Mouse (Mus musculus): Measurements from ENCODE around the gene Egfem1.
A peak's percentile ranks its signal among the peaks of the same experiment; 100 is the strongest.

The Egfem1 gene

DNA sequence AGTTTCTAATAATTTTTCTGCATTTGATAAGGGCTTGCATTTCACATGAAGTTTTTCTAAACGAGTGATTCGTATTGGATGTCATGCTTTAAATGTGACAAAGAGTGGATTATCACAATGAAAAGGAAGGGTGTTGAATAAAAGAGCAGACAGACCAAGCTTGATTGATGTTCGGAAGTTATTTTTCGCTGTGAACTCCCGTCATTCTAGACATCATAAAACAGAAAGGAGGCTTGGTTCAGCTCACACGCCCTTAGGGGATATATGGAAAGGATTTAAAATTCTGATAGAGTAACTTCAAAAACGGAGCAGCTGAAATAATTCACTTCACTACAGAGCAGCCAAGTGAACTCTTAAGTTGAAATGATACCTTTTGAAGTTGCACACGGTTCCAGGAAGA, 285.1 kb downstream of the Egfem1 start:
- no peak for DNase-seq

GRCm38 (mm10) chr3:29370519-29370918, 288.7 kb downstream of the Egfem1 start:
- DNase-seq, result no peak

GRCm38 (mm10) chr3:29381255-29381654, 299.4 kb downstream of the Egfem1 start:
- DNase-seq, result no peak

GRCm38 (mm10) chr3:29399064-29399463, 317.2 kb downstream of the Egfem1 start:
- no peak for DNase-seq

GRCm38 (mm10) chr3:29421634-29422033, 339.8 kb downstream of the Egfem1 start:
- DNase-seq, result no peak

- no peak for DNase-seq
Observed at GRCm38 (mm10) chr3:29432109-29433091, 350.6 kb downstream of the Egfem1 start.

- DNase-seq, result no peak
Observed at GRCm38 (mm10) chr3:29443024-29443423, 361.2 kb downstream of the Egfem1 start.

GRCm38 (mm10) chr3:29444661-29445060, 362.8 kb downstream of the Egfem1 start:
- DNase-seq, result peak; percentile 55 to 57

DNA sequence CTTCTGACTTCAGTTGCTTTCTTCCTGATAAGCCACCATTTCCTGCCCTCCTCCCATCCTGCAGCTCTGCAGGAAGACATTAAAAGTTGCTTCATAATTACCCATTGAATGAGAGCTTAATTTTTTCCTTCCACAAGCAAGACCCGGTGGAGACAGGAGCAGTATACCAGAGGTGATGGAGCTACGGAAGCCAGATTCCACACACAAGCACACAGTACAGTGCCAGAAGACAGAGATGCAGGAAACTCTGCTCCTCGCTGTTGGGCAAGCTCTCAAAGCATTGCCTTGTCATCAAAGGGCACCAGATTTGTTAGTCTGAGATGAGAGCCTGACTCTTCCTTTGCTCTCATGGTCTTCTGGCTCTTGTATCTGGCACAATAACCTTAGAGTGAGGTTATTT, 364.3 kb downstream of the Egfem1 start:
- peak in 1 of 2 experiments; percentile 22 for DNase-seq

GRCm38 (mm10) chr3:29448829-29449406, 367.1 kb downstream of the Egfem1 start:
- no peak for DNase-seq

- no peak for DNase-seq
Observed at GRCm38 (mm10) chr3:29498211-29498610, 416.4 kb downstream of the Egfem1 start.

DNA sequence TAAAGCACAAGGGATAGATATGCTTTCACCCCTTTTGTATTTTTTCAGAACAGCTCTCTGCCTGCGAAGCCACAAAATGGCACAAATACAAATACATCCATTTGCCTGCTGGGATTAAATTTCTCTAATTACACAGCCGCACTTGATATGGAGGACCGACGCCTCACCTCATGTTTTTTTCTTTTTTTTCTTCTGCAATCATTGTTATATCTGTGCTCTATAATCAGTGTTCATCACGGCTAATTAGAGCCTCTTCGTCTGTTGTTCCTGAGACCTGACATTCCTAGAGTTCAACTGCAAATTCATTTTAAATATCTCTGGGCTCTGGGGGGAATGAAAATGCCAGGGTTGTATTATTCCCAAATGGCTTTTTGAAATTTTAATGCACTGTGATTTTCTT, 417.4 kb downstream of the Egfem1 start:
- DNase-seq, result no peak

- DNase-seq, result no peak
Observed at GRCm38 (mm10) chr3:29525298-29525962, 443.6 kb downstream of the Egfem1 start.

GRCm38 (mm10) chr3:29525963-29526301, 444.1 kb downstream of the Egfem1 start:
- no peak for DNase-seq

DNA sequence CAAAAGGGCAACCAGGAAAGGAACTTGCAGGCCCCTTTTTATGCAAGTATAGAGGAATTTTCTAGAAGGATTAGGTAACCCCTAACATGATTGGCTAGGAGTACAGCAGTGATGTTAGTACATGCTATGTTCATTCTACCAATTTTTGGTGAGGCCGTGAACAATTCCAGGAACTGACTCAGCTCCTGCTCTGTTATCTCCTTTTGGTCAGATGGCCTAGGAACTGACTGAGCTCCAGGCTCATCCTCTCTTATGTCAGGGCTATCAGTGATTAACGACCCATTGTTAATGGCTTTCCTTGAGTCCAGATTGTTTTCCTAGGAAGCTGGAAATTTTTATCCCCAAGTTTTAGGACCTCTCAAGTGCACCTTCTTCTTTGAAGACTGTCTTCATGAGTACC, 457.4 kb downstream of the Egfem1 start:
- peak in 1 of 2 experiments; percentile 5 for DNase-seq

- DNase-seq, result no peak
Observed at GRCm38 (mm10) chr3:29539902-29540301, 458.1 kb downstream of the Egfem1 start.

DNA sequence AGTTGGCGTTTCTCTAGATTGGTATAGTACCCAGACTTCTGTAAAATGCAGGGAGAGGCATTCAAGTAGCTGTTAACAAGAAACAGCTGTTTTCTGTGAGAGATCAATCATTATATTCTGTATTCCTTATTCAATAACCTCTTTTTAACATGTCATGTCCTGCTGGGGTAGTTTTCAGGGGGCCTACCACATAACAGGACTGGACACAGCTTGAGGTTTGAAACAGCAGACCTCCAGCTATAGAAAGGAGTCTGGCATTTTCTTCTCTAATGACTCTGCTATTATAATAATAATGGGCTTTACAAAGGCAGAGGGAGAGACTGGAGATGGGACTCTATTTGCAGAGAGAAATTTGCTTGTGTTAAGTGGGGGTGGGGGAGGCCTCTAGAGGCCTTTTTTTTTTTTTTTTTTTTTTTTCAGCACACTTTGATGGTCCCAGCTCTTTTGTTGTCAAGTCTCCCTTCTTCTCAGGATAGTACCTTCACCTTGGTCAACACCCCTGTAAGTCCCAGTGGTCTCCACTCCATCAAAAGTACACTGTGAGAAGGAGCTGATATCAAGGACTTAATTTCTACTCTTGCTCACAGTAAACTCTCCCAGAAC, 459.8 kb downstream of the Egfem1 start:
- no peak for DNase-seq

- DNase-seq, result no peak
Observed at GRCm38 (mm10) chr3:29544056-29544455, 462.2 kb downstream of the Egfem1 start.

GRCm38 (mm10) chr3:29563171-29563570, 481.3 kb downstream of the Egfem1 start:
- no peak for DNase-seq

- DNase-seq, result no peak
Observed at GRCm38 (mm10) chr3:29578055-29578860, 496.4 kb downstream of the Egfem1 start.

GRCm38 (mm10) chr3:29582749-29583148, 500.9 kb downstream of the Egfem1 start:
- DNase-seq, result no peak

- DNase-seq, result no peak
Observed at GRCm38 (mm10) chr3:29602140-29602539, 520.3 kb downstream of the Egfem1 start.
